Comparison of ENCODE assay signal across 25 mouse cellular contexts in the genomic region with DNA sequence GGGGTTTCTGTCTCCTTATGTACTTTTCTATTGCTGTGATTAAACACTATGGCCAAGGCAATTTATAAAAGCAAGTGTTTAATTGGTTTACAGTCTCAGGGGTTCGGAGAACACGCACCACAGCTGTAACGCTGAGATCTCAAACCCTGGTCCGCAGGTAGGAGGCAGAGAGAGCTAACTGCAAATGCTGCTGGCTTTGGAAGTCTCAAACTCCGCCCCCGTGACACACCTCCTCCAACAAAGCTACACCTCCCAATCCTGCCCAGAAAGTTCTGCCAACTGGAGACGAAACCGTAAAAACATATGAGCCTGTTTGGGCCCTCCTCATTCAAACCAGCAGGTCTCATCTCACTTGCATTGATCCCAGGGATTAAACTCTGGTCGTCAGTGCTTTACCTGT. TPM values are rescaled to one million over a fixed set of nuclear protein-coding genes. Genes with fewer than 3 reads are reported as not detected.
"Had no signal": no experiment of that assay in that cellular context is flagged by ENCODE, and none has a peak within 500 bp of the region (broad histone marks: within the 10 kb centered on the region; RNA-seq: fewer than 3 reads in every experiment).

No protein-coding gene starts in this region.

- H3K9ac ChIP-seq: liver, embryonic 15.5 days; lung, embryonic 14.5 days; midbrain, embryonic 13.5 days; midbrain, embryonic 15.5 days; neural tube, embryonic 12.5 days; stomach, embryonic 15.5 days had no signal

- H3K36me3 ChIP-seq: liver, embryonic 15.5 days; midbrain, embryonic 10.5 days; midbrain, embryonic 13.5 days; midbrain, embryonic 15.5 days; neural tube, embryonic 12.5 days; stomach, embryonic 15.5 days had no signal

- H3K27me3 ChIP-seq: liver, embryonic 15.5 days; midbrain, embryonic 13.5 days; midbrain, embryonic 15.5 days; neural tube, embryonic 12.5 days; stomach, embryonic 15.5 days had no signal

- DNase-seq: lung, adult 18-20 months; lung, embryonic 14.5 days; lung, postnatal 10 days; lung, postnatal 4 days; right cerebral cortex, postnatal 14 days; thymus, adult 2 months; thymus, postnatal 25 days; thymus, postnatal 4 days had no signal

- H3K27ac ChIP-seq: liver, embryonic 15.5 days; midbrain, embryonic 10.5 days; midbrain, embryonic 13.5 days; midbrain, embryonic 15.5 days; neural tube, embryonic 12.5 days; stomach, embryonic 15.5 days; stomach, postnatal 0 days had no signal

- H3K4me1 ChIP-seq: midbrain, embryonic 10.5 days; midbrain, embryonic 13.5 days; midbrain, embryonic 15.5 days; neural tube, embryonic 12.5 days; stomach, embryonic 15.5 days had no signal

- H3K4me3 ChIP-seq: liver, embryonic 15.5 days; midbrain, embryonic 10.5 days; midbrain, embryonic 13.5 days; midbrain, embryonic 15.5 days; neural tube, embryonic 12.5 days; stomach, embryonic 15.5 days had no signal

- H3K9me3 ChIP-seq: liver, embryonic 15.5 days; midbrain, embryonic 10.5 days; midbrain, embryonic 13.5 days; midbrain, embryonic 15.5 days; neural tube, embryonic 12.5 days; stomach, embryonic 15.5 days had no signal

RNA-seq across cellular contexts. Expression of a gene that starts 12.0 kb away (rescaled TPM):
- total RNA-seq: megakaryocyte, adult 5-6 weeks; midbrain, postnatal 0 days; monocyte, adult 5-6 weeks; neutrophil, adult 5-6 weeks had no signal
- polyA plus RNA-seq: liver, embryonic 15.5 days; lung, embryonic 14.5 days; lung, embryonic 16.5 days; midbrain, embryonic 10.5 days; midbrain, embryonic 13.5 days; midbrain, embryonic 15.5 days; midbrain, postnatal 0 days; neural tube, embryonic 12.5 days; neural tube, embryonic 14.5 days; spleen, adult 2 months; stomach, embryonic 15.5 days; stomach, postnatal 0 days; testis, adult 2 months; thymus, adult 2 months; urinary bladder, adult 2 months had no signal

RNA-seq across cellular contexts. Expression of a gene that starts 54.9 kb away (rescaled TPM):
- total RNA-seq: megakaryocyte, adult 5-6 weeks; megakaryocyte-erythroid progenitor cell, adult 5-6 weeks; midbrain, postnatal 0 days; monocyte, adult 5-6 weeks; neutrophil, adult 5-6 weeks had no signal
- polyA plus RNA-seq: liver, embryonic 15.5 days; lung, embryonic 14.5 days; lung, embryonic 16.5 days; midbrain, embryonic 10.5 days; midbrain, embryonic 13.5 days; midbrain, embryonic 15.5 days; midbrain, postnatal 0 days; neural tube, embryonic 12.5 days; neural tube, embryonic 14.5 days; spleen, adult 2 months; stomach, embryonic 15.5 days; stomach, postnatal 0 days; testis, adult 2 months; thymus, adult 2 months; urinary bladder, adult 2 months had no signal
